Mouse (Mus musculus): ENCODE measurements at regions not wholly inside any gene's neighbourhood (a gene's known extent, or its start where the extent isn't known, plus 50 kb on each side); places are given as distances from the start of the nearest gene placed in this dataset.
A peak's percentile ranks its signal among the peaks of the same experiment; 100 is the strongest.
"Not testable (repeated sequence)": the region's sequence is repeated elsewhere in the genome, so short reads cannot be mapped to it uniquely, and the experiment has no call there.

DNA sequence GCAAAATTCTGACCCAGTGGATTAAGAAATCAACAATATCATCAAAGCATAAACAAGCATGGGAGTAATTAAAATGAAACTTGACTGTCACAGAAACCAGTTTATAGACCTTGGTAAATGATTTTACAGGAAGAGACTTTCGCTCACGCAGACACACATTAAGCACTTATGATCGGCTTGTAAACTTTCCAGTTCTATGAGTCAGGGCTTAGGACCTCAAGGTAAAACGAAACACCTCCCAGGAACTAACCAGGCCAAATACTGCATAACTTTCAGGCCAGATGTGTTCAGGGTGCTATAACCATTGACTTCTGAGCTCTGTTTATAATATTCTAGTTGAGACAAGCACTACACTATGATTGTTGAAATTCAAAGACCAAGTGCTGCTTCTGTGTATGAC lies 312.1 kb upstream of the Klf6 start:
- DNase-seq, result no peak

DNA sequence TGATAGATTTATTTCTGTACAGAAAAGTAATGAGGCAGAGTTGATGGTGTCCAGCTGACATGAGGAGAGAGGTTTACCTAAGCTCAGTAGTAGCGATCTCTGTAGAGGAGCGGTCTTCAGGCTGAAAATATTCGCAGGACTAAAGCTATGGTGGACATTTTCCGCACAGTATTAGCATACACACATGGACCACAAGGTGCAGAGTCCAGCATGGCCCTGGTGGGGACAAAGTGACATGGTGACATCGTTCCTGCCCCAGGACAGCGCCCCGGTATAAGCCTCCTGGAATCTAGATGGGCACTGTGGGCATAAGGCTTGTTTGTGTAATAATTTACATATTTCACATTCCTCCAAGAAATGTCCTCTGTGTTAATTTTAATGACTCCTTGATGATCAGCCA lies 311.5 kb upstream of the Klf6 start:
- no peak for DNase-seq

- no peak for DNase-seq
Measured at GRCm38 (mm10) chr13:5550354-5550753, 310.9 kb upstream of the Klf6 start.

- no peak for DNase-seq
Measured at GRCm38 (mm10) chr13:5551131-5551530, 310.2 kb upstream of the Klf6 start.

DNA sequence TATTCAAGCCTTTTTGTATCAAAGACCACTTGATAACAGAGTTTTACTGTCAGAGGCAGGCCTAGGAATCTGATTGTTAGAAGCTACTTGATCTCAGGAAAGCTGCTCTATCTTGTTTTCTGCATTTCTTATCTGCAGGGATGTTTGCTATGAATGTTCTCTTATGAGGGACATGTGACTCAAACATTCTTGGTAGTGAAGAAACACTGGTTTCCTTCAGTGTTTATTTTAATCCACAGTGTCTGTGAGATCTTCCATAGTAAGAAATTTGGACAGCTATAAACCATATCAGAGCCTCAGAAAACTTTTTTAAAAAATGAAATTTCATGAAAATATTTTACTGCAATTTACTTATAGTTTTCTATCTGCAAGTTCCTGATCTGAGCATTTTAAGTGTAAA lies 307.8 kb upstream of the Klf6 start:
- DNase-seq, result no peak

DNA sequence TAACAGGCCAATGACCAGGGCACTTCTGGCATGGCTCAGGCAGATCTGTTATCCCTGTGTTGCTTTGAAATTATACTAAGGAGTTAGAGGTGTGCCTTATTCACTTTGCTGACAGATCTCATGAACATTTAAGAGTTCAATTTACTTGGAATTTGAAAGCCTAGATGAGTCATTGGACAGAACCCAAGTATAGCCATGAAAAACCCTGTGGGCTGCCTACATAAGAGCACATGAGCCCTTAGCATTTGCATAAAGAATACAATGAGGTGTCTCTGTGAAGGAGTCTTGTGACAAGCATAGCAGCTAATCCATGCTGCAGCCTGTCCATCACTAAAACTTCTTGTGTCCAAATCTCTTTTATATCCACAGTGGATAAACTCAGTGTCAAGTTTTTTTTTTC lies 303.2 kb upstream of the Klf6 start:
- no peak for DNase-seq

GRCm38 (mm10) chr13:5566479-5566878 lies 294.8 kb upstream of the Klf6 start:
- DNase-seq, result no peak

DNA sequence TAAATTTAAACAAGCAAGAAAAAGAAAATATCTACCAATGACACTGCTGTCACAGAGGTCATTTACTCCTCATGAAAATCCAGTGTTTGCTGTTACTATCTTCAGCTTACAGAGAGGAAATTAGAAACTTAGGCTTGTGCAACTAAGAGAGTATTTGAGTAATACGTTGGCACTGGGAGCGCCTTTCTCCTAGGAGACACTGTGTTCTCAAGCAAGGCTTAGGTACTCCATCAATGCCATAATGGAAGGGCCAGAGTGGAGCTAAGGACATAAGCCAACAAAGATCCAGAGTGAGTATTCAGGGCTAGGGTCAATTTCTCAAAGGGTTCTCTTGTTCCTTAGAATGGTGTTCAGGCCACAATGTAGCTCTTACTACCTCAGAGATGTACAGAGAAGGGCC lies 294.4 kb upstream of the Klf6 start:
- no peak for DNase-seq

GRCm38 (mm10) chr13:5569579-5569978 lies 291.7 kb upstream of the Klf6 start:
- no peak for DNase-seq

GRCm38 (mm10) chr13:5570386-5570785 lies 290.9 kb upstream of the Klf6 start:
- no peak for DNase-seq

- DNase-seq, result no peak
Measured at GRCm38 (mm10) chr13:5576568-5576967, 284.7 kb upstream of the Klf6 start.

DNA sequence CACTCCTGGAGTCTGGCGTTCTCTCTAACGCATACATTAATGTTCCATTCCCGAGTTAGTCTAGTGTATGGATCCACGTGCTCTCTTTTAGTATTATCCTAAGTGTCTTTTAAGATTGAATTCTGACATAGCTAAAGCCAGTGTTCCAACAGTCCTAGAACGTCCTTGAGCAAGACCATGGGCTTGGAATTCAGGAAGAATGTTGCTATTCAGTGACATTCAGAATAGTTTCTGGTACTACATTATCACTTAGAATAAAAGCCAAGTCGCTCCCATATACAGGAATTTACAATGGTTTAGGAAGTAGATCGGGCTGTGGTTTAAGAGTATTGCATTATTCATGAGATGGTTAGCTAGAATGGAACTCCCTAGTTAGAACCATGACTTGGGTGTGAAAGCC lies 277.6 kb upstream of the Klf6 start:
- DNase-seq, result not testable (repeated sequence)

- DNase-seq, result no peak
Measured at GRCm38 (mm10) chr13:5587196-5587595, 274.1 kb upstream of the Klf6 start.

DNA sequence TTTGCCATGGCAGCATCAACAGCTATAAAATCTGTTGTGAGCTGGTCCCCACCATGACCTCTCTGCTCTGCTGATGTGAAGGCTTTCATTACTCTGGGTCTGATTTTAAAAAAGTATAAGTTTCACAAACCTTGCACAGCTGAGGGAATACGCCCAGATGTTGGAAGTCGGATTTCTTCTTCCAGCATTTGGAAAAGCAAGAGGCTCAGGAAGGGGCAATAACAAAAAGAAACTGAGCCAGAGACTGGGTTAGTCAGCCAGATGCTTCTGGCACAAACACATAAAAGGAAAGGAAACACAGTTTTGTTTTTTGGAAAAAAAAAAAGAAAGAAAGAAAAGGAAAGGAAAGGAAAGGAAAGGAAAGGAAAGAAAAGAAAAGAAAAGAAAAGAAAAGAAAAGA lies 270.0 kb upstream of the Klf6 start:
- no peak for DNase-seq

- no peak for DNase-seq
Measured at GRCm38 (mm10) chr13:5591837-5592555, 269.3 kb upstream of the Klf6 start.

GRCm38 (mm10) chr13:5592556-5593061 lies 268.7 kb upstream of the Klf6 start:
- peak; percentile 51 for DNase-seq

DNA sequence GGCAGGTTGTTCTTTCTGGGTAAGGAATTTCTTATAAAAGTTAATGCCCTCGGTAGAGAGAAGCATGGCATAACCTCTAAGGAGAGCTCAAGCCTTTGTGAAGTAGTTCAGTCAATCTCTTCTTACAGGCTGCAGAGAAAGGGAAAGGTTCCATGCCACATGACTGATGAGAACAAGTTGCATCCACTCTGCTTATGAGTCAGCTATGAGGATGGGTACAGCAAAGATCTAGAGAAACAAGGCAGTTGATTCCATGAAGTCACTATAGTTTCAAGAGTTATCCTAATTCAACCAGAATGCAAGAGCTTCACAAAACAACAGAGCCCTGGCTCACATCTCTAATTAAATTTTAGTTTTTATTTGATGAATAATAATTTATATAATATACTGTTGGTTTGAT lies 259.6 kb upstream of the Klf6 start:
- no peak for DNase-seq

GRCm38 (mm10) chr13:5603905-5604596 lies 257.2 kb upstream of the Klf6 start:
- DNase-seq, result peak; percentile 42

DNA sequence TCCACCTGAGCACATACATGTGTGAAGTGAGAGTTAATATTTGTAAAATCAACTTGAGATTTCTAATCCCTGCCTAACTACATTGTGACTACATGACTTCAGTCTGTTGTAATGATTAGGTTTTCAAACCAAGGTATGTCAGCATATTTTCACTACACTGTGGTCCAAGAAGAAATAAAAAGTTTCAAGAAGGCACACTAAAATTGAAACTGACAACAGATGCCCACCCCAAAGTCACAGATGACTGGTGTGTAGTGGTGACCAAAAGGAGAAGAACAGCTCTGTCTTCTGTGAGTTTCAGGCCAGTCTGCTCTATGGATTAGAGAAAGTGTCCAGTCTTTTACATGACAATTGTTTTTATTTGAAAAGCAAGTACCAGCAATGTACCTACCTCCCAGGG lies 255.9 kb upstream of the Klf6 start:
- DNase-seq, result peak; percentile 5

DNA sequence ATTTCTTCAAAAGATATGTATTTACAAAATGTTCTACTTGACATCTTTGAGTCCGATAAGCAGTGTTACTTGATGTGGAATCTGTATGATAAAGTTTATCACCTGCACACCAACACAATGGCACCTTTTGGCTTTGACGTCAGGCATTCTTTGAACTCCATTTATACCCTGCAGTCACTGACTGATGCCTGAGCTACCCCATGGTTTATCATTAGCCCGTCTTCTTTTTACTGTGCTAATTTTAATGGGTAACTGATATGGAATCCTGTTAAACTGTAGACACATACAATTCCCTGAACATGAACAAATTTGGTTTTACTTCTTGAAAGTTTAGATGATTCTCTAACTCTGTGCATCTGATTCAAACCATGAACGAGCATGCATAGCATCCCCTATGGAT lies 253.8 kb upstream of the Klf6 start:
- DNase-seq, result no peak

DNA sequence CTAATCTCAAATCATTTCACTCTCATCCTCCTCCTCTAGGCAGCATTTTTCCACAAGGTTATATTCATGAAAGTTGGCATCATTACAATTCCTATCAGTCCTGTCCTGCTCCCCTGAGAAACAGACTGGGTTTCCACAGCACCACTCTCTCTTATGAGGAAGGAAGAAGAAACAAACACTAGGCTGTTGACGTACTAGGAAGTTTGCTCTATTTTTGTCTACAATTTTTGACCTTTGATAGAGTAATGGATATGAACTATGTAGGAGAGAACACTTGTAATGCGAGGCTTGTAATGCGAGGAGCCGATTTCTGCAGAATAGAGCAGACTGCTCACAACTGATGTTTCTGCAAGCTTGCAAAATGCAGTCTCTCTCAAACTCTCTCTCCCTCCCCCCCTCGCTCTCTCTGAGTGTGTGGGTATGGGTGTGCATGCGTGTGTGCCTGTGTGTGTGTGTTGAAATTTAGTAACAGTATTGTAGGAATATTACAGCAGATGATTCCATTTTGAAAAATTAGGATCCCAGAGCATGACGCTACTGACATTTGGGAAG lies 247.0 kb upstream of the Klf6 start:
- no peak for DNase-seq

GRCm38 (mm10) chr13:5614833-5615232 lies 246.4 kb upstream of the Klf6 start:
- DNase-seq, result peak; percentile 27

DNA sequence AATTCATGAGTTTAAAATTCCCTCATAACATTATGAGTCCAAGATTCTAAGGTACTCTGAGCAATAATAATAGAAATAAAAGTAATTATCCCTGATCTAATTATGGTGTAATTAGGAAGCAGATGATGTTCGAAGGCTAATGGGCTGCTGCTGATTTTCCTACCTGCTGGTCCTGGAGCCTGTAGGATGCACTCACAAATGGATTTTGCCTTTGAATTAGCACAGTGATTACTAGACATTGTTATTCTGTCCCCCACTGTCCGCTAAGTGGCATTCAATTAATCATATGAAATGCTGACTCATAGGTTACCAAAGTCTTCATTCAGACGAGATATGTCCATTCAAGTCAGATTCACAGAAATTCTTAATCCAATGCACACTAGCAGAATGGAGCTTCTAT lies 246.0 kb upstream of the Klf6 start:
- no peak for DNase-seq

DNA sequence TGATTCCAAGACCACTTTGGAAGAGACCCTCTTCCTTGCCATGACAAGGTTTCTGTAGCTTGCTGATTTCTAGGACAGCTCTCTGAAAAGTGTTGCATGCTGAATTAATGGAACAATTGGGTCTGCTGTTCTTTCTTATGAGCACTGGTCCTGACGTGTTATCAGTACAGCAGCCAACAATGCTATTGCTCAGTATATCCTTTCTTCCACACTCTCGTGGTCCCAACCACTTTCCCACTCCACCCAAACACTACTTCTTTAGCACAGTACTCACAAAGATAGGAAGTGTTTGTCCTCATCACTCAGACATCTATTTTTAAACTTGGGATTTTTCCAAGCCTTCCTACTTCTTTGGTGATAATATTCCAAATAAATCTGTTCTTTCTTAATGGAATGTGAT lies 233.2 kb upstream of the Klf6 start:
- no peak for DNase-seq
